15 mouse cellular contexts compared by ENCODE assay signal in the genomic region with DNA sequence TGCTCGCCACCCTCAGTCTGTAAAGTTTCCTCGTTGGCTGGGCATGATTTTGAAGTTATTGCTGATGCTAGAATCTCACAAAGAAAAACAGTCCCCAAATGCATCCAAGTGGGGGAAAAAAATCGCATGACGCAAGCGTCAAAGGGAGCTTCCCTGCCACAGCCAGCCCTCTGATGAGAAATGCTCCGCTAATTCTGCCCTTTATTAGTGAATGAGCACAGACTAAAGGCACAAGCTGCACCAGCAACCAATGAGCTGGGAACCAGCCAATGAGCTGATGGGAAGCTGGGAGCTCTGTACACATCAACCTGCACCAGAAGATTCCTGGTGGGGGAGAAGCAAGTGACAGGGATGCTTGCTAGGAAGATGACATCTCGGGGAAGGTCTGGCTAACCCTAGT. TPM values are rescaled to one million over a fixed set of nuclear protein-coding genes. Genes with fewer than 3 reads are reported as not detected.
"Had no signal": no experiment of that assay in that cellular context is flagged by ENCODE, and none has a peak within 500 bp of the region (broad histone marks: within the 10 kb centered on the region; RNA-seq: fewer than 3 reads in every experiment).

No protein-coding gene starts in this region.

- H3K27me3 ChIP-seq: liver, embryonic 15.5 days; midbrain, embryonic 15.5 days; neural tube, embryonic 13.5 days had no signal

- ATAC-seq: lung, postnatal 0 days; midbrain, embryonic 15.5 days had no signal

- H3K9me3 ChIP-seq: limb, embryonic 10.5 days; liver, embryonic 15.5 days; midbrain, embryonic 10.5 days; midbrain, embryonic 15.5 days; neural tube, embryonic 13.5 days had no signal

- H3K27ac ChIP-seq: limb, embryonic 10.5 days; liver, embryonic 15.5 days; midbrain, embryonic 10.5 days; midbrain, embryonic 15.5 days; neural tube, embryonic 13.5 days had no signal

- H3K36me3 ChIP-seq: liver, embryonic 15.5 days had no signal

- H3K9ac ChIP-seq: liver, embryonic 15.5 days; midbrain, embryonic 15.5 days; neural tube, embryonic 13.5 days had no signal

- H3K4me2 ChIP-seq: liver, embryonic 11.5 days; liver, embryonic 15.5 days; midbrain, embryonic 15.5 days; neural tube, embryonic 13.5 days had no signal

- H3K4me3 ChIP-seq: limb, embryonic 10.5 days; liver, embryonic 15.5 days; midbrain, embryonic 10.5 days; midbrain, embryonic 15.5 days; neural tube, embryonic 13.5 days had no signal

- H3K4me1 ChIP-seq: limb, embryonic 10.5 days; liver, embryonic 15.5 days; midbrain, embryonic 15.5 days; neural tube, embryonic 13.5 days had no signal

- DNase-seq: kidney, postnatal 25 days; lung, adult 2 months; lung, postnatal 36 days; thymus, adult 18-20 months; thymus, postnatal 14 days had no signal

RNA-seq across cellular contexts. Expression of a gene that starts 11.0 kb away (rescaled TPM):
- total RNA-seq: left cerebral cortex, postnatal 10 days; megakaryocyte progenitor cell, adult 5-6 weeks; monocyte, adult 5-6 weeks had no signal
- polyA plus RNA-seq: liver, embryonic 15.5 days had no signal
